Mouse (Mus musculus): ENCODE results near the gene Asb18.

DNA sequence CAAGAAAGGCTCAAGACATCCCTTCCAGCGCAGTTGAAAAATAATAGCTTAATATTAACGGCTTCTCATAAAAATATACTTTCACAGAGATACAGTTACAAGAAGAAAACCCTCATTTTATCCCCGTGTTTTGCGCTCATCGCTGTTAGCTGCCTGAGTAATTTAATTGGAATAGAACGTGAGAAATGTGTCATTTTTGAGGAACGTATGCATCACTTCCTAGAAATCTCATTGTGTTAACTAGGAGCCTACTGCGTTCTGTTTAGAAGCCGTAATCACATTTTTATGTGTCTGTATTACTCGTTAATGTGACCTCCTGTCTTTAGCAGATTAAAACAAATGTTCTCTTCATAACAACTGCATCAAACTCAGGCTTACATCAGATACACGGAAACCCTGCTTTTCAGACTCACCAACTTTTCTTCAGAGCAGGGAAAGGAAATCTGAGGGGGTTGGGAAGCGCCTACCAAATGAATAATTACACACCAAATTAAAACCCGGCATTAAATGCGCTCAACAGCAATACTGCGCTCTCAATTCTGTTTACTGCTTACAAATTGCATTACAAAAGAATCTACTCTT, 72.0 kb downstream of the Asb18 start:
- no peak for TF ChIP-seq POLR2A (IDR thresholded peaks at IDR 0.05; ENCODE audit: control insufficient read depth, extremely low read depth, insufficient read depth, low read length, poor library complexity)
- no peak for TF ChIP-seq CTCF (IDR thresholded peaks at IDR 0.05; ENCODE audit: borderline replicate concordance, control insufficient read depth, extremely low read depth, insufficient read depth, low read length, poor library complexity)
